Mouse (Mus musculus) yolk sac, embryonic 10.5 days (tissue): ENCODE results near the gene Macrod2.

Experiments used
- DNase-seq: peaks from one replicate; pipeline ENCODE4 v3.0.0-alpha.2; 2017; ENCODE audit warnings: low spot score

Gene Macrod2

GRCm38 (mm10) chr2:142344021-142344420, 1948.9 kb downstream of the Macrod2 start:
- no peak for DNase-seq

GRCm38 (mm10) chr2:142344758-142345157, 1949.6 kb downstream of the Macrod2 start:
- no peak for DNase-seq

- no peak for DNase-seq
These were observed 1954.7 kb downstream of the Macrod2 start for GRCm38 (mm10) chr2:142349805-142350204.

- no peak for DNase-seq
These were observed 1967.8 kb downstream of the Macrod2 start for GRCm38 (mm10) chr2:142362888-142363287.

DNA sequence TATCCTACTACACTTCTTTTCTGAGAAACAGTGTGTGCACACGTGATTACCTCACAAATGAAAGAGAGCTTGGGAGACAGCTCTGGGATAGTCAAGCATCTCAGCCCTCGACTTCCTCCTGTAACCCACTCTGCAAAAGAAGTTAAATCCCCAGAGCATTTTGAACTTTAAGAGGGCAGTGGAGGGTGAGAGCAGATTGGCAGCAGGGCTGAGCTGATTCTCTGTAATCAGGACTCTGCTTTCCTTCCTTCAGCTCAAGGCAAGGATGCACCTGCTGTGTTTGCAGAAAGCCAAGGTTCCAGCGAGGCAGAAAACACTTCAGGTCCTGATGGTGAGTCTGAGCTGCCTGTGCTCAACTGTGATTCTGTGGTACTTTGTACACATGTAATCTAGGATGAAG, 1978.9 kb downstream of the Macrod2 start:
- no peak for DNase-seq

- no peak for DNase-seq
These were observed 1985.5 kb downstream of the Macrod2 start for GRCm38 (mm10) chr2:142380563-142380962.

DNA sequence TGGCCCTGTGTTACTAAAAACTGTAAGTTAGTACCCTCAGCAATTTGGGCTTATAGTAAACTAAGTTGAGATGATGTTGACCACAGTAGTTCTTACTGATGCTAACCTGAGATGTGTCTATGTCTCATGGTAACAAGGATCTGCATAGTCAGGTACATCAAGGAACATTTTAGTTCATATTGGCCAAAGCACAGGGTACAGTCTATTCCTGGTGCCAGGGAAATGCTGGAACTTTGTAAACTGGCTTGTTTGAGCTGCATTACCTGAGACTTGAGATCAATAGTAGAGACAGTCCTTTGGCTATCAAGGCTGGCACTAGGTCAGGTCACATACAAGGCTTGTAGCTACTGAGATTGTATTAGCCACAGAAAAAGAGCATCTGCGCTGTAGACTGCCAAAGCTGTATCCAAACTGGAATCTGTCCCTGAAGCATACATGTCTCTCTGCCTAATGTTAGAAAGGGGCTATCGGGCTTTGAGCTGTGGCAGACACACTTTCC, 1986.0 kb downstream of the Macrod2 start:
- DNase-seq, result no peak

DNA sequence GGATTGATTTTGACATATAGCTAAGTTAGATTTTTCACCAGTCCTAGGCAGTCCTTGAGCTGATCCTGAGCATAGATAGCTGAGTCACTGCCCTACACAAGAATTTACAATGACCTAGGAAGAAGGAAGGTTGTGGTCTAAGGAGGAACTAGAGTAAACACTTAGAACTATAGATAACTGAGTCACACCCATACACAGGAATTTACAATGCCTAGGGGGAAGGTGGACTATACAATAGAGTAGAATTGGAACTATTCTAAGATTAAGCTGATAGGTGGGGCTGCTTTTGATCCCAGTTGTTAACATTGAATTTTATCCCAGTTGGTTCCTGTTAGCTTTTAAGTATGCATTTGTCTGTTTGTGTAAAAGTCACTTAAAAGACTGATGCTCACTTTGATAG, 1998.4 kb downstream of the Macrod2 start:
- no peak for DNase-seq

GRCm38 (mm10) chr2:142399490-142399889, 2004.4 kb downstream of the Macrod2 start:
- no peak for DNase-seq

GRCm38 (mm10) chr2:142400781-142401180, 2005.7 kb downstream of the Macrod2 start:
- DNase-seq, result no peak

DNA sequence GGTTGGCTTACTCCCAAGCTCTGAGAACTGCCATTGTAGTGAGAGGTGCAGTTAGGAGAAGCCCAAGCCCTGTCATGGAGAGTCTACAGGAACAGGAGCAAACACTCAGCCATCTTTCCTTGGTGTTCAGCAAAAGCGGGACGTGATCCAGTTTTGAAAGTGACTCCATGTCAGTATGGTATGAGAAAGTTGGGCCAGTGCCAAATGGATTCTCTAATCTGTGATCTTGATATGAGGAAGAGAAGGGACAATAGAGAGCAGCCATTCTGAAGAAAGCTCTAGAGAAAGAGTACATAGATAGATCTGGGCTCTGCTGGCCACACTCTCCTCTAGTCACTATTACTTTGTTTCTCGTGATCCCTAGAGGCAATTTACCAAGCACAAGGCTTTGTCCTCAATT, 2006.2 kb downstream of the Macrod2 start:
- no peak for DNase-seq

GRCm38 (mm10) chr2:142403394-142403793, 2008.3 kb downstream of the Macrod2 start:
- DNase-seq, result no peak

GRCm38 (mm10) chr2:142404321-142404720, 2009.2 kb downstream of the Macrod2 start:
- DNase-seq, result no peak

GRCm38 (mm10) chr2:142407341-142407740, 2012.2 kb downstream of the Macrod2 start:
- no peak for DNase-seq

- DNase-seq, result no peak
These were observed 2015.0 kb downstream of the Macrod2 start for GRCm38 (mm10) chr2:142410124-142410523.

DNA sequence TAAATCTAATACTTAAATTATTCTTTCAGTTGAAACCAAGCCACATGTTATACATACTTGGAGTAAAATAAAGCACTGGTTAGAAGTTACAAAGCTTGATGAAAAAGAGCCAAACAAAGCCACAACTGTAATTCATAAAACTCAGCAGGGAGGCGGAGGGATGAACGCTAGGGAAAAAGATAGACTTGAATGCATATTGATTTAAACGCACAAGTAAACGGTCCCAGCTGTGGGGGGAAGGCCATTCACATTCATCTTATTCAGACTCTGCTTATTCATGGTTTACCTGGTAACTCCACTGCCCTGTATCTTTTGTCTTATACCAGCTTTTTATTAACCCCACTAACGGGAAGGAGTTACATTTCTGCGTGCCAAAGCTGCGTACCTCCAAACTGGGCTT, 2038.0 kb downstream of the Macrod2 start:
- no peak for DNase-seq

DNA sequence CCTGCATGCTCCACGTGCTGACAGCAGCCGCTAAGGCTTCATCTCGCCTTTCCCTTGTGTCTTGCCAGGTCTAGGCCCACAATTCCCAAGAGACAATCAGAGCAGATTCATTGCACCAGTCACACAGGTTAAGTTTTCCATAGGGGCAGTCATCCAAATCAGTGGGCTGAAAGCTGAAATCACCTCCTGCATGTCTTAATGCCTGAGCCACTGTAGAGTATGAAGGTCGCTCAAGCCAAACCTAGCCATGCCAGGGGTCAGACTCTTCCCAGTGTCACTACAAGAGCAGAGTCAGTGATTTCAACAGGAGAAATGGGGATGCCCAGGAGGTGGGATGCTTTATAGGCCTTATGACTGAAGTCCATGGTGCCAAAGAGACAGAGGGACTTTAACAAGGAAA, 2039.6 kb downstream of the Macrod2 start:
- DNase-seq, result no peak

DNA sequence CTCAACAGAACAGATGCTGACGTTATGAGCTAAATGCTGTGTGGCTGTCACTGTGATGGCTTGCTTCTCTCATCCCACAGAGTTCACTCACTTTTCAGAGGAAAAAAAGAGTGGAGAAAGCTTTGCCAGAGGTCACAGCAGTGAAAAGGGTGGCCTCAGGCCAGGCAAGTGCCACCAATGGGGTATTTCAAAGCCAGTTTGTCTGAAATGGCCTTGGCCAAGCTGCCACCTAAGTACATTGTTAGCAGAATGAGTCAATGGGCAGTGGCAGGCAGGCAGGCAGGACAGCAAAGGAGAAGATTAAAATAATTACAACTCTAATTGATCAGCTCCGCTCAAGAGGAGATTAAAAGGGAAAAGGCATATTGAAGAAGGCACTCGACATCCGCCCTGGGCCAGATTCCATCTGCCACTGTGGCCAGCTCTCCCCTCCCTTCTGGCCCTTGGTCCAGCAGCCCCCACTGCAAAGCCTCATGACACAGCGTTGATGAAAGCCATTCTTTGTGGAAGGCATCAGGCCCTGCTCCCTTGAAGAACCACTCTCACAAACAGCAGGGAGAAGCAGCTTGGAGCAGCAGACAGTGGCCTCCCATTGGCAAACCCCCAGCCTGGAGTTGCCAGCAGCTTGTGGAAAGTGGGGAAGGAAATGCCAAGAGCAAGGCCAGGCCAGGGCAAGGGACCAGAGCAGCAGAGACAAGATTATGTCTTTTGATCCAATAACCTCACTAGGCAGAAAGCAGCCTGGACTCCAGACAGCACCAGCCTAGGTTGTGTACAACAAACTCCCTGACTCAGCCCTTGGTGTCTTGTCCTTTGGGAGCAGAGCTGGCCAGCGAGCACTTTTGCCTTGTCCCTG, 2042.7 kb downstream of the Macrod2 start:
- no peak for DNase-seq
